Mouse (Mus musculus): ENCODE data around the gene Tcte3.
"Not testable (repeated sequence)": the region's sequence is repeated elsewhere in the genome, so short reads cannot be mapped to it uniquely, and the experiment has no call there.

Tcte3 gene

DNA sequence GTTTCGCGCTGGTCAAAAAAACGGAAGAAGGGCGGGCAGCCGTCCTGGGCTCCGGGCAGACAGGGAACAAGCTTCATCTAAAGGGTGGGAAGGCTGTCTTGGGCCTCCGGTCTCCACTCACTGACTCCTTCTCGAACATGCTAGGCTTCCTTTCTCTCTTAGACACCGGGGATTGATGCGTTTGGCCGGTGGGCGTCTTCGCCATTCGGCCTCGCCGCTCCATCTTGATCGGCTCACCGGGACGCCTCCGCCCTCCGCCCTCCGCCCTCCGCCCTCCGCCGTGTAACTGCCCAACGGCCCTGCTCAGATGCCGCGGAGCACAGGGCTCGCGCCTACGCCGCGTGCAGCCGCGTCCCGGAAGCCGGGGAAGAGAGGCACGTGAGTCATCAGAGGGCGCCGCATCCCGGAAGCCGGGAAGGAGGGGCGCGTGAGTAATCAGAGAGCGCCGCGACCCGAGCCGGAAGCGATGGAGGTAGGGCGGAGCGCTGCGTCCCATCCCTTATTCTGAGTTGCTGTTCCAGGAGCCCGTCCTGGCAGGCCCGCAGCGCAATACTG, at the start of gene Tcte3, which contains the start of the genes Ermard and Gm3448:
TSS of gene Tcte3 (minus strand) at position 314 of the 555 bp plus-strand sequence.
TSS of gene Ermard (plus strand) at position 34 of the 555 bp plus-strand sequence.
TSS of gene Gm3448 (minus strand) at position 363 of the 555 bp plus-strand sequence.
- DNase-seq (ENCODE audit: low read depth, low spot score): not testable (repeated sequence)

DNA sequence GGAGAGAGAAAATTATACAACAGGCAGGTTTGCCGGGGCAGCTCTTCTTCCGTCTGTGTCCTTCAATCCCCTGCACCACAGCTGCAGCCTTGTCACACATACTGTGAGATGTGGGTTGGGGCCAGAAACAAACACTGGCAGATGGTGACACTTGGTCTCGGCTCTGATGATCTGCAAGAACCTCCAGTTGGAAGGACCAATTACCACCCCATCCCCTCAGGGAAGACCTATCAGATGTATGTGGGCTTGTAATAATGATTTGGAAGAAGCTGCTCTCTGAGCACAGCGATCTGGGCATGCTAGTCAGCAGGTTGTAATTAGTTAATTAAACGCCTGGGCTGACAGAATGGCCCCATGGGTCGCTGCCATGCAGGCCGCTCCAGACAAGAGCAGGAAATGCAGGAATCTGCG, 47.3 kb upstream of the Tcte3 start:
- DNase-seq (ENCODE audit: low read depth, low spot score): no peak

DNA sequence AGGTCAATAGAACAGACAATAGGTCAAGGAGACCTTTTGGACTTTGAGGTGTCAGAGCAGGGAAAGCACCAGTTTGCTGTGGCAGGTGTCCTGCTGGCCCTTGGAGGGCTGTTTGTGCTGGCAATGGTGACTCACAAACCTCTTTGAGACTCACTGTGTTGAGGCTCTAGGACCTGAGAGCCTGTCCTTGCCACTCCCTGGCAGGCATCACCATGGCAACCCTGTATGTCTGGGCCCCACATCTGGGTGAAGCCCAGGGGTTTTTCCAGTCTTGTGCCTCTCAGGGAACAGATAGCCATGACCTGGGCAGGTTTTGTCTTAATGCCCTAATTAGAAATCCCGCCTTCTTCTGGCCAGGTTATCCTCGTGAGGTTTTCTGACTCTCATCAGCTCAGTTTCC, 46.9 kb upstream of the Tcte3 start:
- no peak for DNase-seq (ENCODE audit: low read depth, low spot score)

DNA sequence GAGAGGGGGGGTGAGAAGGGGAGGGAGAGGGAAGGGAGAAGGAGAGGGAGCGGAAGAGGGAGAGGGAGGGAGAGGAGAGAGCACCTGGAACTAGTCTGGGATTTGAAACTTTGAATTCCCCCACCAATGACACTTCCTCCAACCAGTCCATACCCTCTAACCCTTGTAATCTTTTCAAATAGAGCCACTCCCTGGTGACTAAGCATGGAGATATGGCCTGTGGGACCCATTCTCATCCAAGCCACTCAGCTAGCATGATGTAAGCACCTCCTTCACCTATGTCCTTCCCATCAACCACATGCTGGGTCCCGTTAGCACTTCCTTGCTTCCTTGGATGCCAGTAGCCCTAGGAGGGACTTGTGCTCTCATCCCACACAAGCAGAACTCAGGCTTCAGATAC, 43.7 kb upstream of the Tcte3 start:
- DNase-seq (ENCODE audit: low read depth, low spot score): peak; percentile 19

DNA sequence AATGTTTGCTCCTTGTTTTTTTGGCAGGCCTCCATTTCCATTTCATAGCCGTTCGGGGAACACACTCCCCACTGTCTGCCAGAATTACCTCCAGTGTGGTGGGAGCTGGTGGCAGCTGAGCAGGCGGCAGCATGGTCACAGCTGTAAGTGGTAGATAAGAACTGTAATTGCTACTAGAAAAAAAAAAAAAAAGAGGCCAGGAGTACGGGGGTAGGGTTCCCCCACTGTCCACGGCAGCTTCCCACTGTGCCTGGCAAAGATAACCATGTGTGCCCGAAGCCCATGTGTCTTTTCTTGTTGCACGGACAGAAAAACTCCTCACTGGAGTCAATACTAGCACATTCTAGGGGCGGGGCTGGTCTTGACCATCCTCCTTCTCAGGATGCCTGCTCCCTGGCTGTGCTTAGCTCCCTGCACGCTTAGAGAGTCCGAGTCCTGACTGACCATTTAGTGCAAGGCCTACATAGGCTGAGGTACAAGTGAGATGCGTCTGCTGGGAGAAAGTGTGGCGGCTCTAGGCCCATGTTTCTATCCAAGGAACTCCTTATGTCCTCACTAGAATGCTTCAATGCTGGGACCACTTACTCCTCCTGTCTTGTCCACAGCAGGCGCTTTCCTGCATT, 43.0 kb upstream of the Tcte3 start:
- peak; percentile 29 for DNase-seq (ENCODE audit: low read depth, low spot score)

DNA sequence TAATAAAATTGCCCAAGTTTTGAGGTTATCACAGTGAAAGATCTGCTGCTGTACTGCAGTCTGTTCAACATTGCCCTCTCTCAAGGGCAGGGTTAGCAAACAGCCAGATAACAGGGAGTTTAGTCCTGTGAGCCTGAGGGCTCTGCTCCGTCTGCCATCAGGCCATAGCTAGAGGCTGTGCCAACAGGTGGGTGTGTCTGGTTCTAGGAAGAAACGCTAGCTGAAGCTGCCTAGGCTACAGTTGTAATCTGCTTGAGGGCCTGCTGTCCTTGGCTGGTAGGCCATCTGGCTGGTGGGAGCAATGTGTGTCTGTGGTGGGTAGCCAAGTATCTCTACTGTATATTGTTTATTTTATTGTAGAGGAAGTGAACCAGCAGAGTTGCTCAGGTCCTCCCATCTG, 36.2 kb upstream of the Tcte3 start:
- no peak for DNase-seq (ENCODE audit: low read depth, low spot score)

DNA sequence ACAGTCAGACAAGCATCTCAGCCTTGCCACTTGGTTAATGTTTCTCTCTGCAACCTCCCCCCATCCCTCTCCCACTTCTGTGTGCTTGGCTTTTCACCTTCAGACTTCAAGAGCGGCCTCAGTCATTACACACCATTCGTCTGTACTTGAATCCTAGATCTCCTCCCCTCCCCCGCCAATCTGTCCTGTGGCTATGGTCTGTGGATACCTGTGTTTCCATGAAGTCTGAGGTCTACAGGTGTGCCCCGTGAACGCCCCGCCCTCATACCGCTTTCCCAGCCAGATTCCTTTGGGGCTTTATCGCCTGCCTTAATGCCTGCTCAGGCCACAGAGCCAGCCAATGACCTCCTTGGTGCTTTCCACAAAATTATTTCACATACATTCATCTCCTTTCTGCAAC, 33.7 kb upstream of the Tcte3 start:
- DNase-seq (ENCODE audit: low read depth, low spot score): no peak

DNA sequence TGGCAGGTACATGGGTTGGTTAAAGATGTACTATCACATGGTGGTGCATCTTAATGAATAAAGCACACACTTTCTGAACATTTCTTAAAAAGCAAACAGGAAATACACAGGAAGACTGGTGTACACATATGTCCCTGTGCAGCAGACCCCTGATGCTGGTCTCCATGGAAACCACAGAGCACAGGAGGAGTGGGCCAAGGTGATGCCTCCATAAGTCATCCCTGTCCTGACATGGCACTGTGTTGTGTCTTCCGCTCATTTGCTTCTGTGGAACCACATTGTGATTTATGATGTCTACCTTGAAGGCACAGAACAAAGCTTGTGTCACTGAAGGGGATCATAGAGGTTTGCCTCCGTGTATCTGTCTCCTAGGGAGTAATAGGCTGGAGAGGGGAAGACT, 30.9 kb upstream of the Tcte3 start:
- no peak for DNase-seq (ENCODE audit: low read depth, low spot score)

DNA sequence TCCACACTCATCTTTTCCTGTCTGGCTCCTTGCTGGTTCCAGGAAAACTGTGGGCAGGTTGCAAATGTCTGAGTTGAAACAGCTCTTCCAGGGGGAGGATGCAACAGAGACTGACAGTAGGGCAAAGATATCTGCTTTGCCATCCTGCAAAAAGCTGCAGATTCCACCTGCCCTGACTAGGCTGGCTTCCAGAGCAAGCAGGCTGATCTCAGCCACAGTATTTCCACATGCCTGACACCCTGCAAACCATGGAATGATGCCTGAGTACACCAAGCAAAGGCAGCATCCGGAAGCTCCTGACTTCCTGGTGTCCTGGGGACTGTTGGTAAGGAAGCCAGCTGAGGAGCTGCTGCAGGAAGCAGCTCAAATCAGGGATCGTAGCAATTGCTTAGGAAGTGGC, 27.8 kb upstream of the Tcte3 start:
- no peak for DNase-seq (ENCODE audit: low read depth, low spot score)

DNA sequence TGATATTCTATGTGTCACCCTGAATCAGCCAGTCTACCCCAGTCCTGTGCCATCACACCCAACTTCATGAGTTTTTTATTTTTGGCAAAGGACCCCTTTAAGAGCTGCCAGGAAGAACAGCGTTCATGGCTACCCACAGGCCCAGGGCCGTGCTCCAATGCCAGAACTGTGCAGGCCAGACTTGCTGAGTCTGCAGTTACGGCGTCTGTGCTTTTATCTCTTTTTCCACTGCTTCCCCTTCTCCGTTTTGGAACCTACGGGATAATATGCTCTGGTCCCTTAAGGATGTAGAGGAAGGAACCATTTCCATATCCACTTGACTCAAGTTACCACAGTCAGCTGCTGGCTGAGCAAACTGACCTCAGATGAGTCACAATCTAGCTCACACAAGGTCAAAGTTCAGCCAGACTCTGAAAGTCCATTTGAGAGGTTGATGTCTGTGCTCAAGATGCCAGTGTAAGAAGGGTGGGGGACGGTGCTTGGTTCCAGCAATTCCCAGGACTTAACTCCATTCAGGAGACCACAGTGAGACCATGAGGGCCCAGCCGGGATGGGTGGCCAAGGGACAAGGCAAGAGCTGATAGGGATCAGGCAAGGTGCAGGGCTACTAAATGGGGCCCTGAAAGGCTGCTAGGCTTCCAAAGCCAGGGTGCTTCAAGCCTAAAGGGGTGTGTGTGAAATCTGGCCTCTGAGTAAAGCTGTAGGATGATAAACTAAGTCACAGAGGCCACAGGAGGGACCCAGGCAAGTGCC, 26.9 kb upstream of the Tcte3 start:
- no peak for DNase-seq (ENCODE audit: low read depth, low spot score)

DNA sequence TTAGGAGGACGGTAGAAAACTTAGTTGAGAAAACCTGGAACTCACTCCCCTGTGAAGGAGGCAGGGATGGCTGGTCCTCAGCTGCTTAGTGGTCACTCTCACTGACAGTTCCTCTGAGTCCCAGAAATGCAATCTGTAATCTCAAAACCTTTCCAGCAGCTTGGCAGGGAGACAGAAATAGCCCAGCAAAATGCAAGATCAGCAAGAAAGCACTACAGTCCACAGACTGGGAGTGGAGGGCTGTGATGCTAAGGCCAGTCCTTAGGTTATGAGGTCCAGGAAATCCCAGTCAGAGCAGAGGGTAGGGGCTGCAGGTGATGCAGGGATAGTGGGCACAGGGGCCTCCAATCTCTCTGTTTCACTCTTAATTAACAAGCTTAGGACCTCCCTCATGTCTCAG, 25.6 kb upstream of the Tcte3 start:
- no peak for DNase-seq (ENCODE audit: low read depth, low spot score)

DNA sequence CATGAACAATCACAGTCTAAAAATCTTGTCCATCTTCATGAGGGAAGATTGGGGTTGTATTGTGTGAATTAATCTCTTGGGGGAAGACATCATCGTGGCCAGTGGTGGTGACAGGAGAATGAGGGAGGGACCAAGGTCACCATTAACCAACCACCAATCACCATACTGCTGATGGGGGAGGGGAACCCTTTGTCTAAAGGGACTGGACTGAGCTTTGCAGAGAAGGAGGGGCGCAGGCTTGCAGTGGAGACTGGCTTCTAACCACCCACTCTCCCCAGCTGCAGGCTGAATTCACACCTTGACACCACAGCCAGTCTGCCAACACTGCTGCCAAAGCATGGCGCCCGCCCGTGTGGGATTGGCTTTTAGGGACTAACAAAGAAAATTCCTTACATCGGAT, 24.8 kb upstream of the Tcte3 start:
- DNase-seq (ENCODE audit: low read depth, low spot score): no peak

DNA sequence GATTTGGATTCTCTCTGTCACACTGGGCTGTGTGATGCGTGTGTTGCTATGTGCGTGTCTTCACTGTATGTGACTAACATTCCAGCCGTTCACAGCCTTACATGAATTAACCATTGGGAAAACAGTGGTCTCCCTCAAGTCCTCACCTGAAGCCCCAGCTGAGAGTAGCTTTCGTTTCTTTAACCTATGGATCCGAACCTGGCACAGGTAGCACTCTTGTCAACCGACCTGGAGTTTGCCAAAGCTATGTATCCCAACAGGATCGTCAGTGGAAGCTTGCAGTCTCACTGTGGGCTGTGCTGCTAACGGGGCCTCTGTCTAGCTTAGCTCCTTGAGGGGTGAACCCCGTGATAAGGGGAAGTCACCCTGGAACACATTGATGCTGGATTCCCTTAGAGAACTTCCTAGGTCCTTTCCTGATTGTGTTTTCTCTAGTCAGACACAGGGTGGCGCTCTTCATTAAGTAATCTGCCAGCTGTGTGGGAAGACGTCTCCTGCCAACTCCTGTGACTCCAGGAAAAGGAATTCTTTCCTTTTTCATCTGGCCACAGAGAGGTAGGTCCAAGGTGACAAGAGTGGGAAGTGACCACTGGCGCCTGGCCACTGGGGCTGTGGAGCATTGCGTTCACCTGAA, 24.2 kb upstream of the Tcte3 start:
- no peak for DNase-seq (ENCODE audit: low read depth, low spot score)

DNA sequence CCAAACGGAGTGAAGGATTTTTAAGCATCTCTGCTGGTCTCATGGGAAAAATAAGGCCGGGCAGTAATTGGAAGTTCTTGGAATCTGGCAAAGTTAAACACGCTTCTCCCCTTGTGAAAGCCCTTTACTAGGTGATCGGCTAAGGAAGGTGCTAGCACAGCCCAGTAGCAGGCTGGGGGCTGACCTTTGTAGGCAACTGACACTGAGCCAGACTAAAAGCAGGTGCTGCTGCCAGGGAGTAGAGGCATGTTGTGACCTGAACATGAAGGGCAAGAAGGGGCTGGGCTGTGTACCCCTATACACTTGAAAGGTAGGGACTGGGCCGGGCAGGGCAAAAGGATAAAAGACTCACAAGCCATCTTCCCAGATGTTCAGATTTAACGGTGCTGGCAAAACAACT, 19.1 kb upstream of the Tcte3 start:
- DNase-seq (ENCODE audit: low read depth, low spot score): no peak

DNA sequence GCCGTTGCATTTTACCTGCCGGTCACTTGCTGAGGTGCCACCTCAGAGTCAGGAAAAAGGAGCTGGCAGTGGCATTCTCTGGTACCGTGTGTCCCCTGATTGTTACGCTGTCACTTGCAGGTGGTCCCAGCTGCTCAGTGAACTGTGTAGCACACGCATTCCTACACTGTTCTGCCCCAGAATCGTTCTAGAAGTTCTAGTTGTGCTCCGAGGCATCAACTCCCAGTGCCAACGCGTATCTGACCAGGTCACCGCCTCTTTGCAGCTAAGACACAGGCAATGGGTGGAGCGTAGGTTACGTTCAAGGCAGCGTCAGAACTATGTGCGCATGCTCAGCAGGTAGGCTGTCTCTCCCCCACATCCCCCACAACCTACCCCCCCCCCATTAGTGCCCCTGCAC, 18.4 kb upstream of the Tcte3 start:
- DNase-seq (ENCODE audit: low read depth, low spot score): no peak

DNA sequence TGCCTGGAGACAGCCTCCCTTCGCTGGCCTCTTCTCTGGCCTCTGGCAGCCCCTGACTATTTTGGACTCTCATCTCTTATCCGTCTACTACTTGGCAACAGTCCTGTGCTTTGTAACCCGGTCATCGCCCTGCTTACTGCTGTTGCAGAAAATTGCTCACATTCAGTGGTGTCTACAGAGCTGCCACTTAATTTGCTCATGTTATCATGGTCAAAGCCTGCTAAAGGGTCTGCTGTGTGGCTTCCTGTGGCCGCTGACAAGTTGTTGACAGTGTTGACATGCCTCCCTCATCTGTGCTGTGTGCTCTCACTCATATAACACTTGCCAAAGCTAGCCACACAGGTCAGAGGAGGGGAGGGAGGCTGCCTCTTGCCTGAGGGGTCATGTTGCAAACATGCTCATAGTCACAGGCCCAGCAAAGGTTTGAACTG, 16.9 kb upstream of the Tcte3 start:
- DNase-seq (ENCODE audit: low read depth, low spot score): no peak

DNA sequence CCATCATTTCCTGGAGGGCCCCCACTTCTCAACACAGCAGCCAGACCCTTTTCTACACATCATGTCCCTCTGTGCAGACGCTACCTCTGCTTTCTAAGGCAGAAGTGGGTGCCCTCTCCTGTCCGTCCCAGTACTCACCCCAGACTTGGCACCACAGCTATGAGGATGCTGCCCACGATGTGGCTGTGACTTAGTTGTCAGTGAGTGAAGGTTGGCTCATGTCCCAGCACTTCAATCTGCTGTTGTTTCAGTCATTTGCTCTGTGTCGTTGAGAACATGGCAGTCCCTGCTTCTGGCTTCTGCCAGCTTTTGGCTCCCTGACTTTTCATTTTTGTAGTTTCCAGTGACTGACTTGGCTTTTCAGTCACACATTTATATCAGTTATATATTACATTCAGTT, 14.6 kb upstream of the Tcte3 start:
- no peak for DNase-seq (ENCODE audit: low read depth, low spot score)

DNA sequence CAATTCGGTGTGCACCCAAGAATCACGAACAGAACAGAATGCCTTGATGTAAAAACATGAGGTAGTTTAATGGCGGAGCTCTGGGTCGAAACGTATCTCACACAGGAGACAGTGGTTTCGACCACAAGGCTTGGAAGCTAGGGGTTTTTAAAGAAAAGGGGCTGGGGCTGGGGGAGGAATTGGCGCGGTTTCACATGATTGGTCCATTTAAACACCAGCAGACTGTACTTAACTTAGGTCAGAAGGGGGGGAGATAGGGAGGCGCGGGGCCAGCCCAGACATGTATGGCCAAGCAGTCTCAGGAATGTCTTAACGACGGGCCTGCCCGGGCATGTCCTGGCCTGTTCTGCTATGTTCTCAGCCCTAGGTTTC, 12.5 kb upstream of the Tcte3 start:
- DNase-seq (ENCODE audit: low read depth, low spot score): not testable (repeated sequence)

DNA sequence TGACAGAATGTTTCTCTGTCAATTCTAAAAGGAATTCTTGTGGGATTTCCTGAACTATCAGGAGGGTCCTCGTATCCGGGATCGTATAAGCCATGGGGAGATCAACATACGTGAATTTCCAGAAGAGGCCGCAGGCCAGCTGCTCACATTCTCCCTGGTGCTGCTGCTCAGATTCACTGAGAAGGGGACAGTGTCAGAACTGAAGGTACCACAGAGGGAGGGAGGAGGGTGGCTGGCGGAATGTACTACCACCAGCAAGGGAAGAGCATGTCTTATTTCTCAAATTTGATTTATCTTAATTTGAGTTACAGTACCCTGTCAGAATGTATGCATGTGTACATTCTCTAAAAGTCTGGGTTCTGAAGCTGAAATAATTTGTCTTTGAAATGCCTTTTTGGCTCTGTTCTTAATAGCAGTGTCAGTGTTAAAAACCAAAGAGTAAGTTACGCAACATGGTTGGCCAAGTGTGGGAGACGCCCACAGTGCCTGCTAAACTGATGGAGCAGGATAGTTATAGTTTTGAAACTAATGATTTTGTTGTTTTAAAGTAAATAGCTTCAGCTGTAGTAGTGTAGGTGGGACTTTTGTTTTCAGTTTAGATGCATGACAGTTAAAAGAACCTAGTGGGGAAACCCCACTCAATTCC, 12.0 kb upstream of the Tcte3 start:
- not testable (repeated sequence) for DNase-seq (ENCODE audit: low read depth, low spot score)

DNA sequence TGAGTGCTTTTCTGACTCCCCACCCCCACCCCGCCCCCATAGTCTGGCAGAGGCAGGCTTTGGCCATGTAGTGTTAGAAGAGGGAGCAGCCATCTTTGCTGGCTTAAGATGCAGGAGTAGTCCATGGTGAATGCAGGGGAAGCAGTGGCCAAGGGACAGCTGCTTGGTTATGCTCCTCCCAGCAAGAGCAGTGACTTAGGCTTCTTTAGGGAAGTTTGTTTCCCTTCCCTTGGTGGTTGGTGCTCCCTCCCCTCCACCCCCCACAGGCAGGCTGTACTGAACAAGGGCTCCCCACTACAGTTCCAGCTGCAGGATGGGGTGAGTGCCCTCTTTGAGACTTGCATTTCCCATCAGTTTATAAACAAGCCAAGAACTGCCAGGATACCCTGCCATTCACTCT, 11.5 kb upstream of the Tcte3 start:
- not testable (repeated sequence) for DNase-seq (ENCODE audit: low read depth, low spot score)

DNA sequence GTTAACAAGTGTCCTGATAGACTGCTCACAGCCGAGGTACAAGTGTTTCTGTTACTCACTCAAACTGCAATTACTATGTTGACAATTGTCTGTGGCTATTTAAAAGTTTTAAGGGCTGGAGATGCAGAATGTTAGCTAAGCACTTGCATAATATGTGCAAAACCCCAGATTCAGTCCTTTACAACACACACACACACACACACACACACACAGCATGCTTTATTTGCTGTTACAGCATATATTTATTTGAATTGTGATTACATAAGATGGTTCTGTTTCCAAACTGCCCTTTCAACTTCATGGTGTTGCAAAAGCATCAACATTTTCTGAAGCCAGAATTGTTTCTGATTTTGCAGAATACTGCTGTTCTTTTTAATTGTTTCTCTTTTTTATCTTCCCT, 9.1 kb upstream of the Tcte3 start:
- DNase-seq (ENCODE audit: low read depth, low spot score): not testable (repeated sequence)

DNA sequence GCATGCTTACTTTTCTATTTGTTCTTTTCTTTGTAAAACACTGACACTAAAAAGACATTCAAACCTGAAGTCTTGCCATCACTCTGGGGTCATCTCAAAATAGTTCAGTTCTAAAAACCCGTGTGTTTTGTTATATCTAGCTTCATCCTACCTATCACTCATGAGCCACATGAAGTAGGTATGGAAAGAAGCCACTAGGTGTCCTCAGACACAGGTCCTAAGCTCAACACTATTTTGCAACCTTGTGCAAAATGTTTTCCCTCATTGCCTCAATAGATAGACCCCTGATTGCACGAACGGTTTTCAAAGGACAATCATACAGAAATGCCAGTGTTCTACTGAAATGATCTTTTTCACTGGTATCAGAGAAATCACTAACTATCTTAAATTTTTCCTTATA, 833 bp downstream of the Tcte3 start:
- not testable (repeated sequence) for DNase-seq (ENCODE audit: low read depth, low spot score)
